Mouse (Mus musculus) liver, embryonic 14.5 days (tissue): ENCODE results near the gene Emp2. TPM values are rescaled to one million over a fixed set of nuclear protein-coding genes. Genes with fewer than 3 reads are reported as not detected.
"Not testable (repeated sequence)": the region's sequence is repeated elsewhere in the genome, so short reads cannot be mapped to it uniquely, and the experiment has no call there.

ENCODE experiments used
- ATAC-seq: fragments of 200-750 bp; cut with Nextera tagmentation; 2 replicates; pipeline ENCODE4 v1.8.0; 2017; ENCODE audit warnings: moderate number of reproducible peaks, mild to moderate bottlenecking, moderate library complexity; ENCODE audit not compliant: insufficient read depth
- DNase-seq, 3 experiments: peaks; one replicate each; pipeline ENCODE4 v3.0.0-alpha.2; 2012 to 2013; ENCODE audit warnings: low read depth in 3 of 3, low spot score in 3 of 3
- H3K27ac ChIP-seq: fragments of 300-500 bp; sonication (generic); 2 replicates; pipeline ENCODE4 v1.5.1; 2014; ENCODE audit warnings: moderate library complexity, mild to moderate bottlenecking, control low read depth, inconsistent platforms
- H3K27me3 ChIP-seq: fragments of 300-500 bp; sonication (generic); 2 replicates; pipeline ENCODE4 v1.6.1; 2014; ENCODE audit warnings: mild to moderate bottlenecking, low read length, moderate library complexity; ENCODE audit not compliant: control insufficient read depth, insufficient read depth
- H3K36me3 ChIP-seq: fragments of 300-500 bp; sonication (generic); replicated peaks from 2 replicates; pipeline ENCODE4 v1.6.1; 2014; ENCODE audit warnings: low read depth; ENCODE audit not compliant: control insufficient read depth, insufficient read depth
- H3K4me1 ChIP-seq, 2 experiments: fragments of 200-500 bp in 1 of 2; fragments of 300-500 bp in 1 of 2; sonication (generic) in 1 of 2; replicated peaks; 2 replicates each; pipeline ENCODE4 v1.6.1; 2012 to 2014; ENCODE audit warnings: antibody characterized with exemption in 1 of 2, inconsistent platforms in 1 of 2, low read length in 1 of 2; ENCODE audit not compliant: control insufficient read depth in 2 of 2, insufficient read depth in 2 of 2
- H3K4me2 ChIP-seq: fragments of 300-500 bp; sonication (generic); 2 replicates; pipeline ENCODE4 v1.6.1; 2014; ENCODE audit warnings: low read depth, mild to moderate bottlenecking, control low read depth, moderate library complexity
- H3K4me3 ChIP-seq, 2 experiments: fragments of 200-500 bp in 1 of 2; fragments of 300-500 bp in 1 of 2; sonication (generic) in 1 of 2; 2 replicates each; pipeline ENCODE4 v1.5.1; 2012 to 2014; ENCODE audit warnings: low read depth in 2 of 2, low read length in 2 of 2, mild to moderate bottlenecking in 2 of 2, control low read depth in 1 of 2, inconsistent platforms in 1 of 2, moderate library complexity in 1 of 2; ENCODE audit not compliant: insufficient read depth in 1 of 2
- H3K9ac ChIP-seq: fragments of 300-500 bp; sonication (generic); replicated peaks from 2 replicates; pipeline ENCODE4 v1.6.1; 2014; ENCODE audit warnings: mild to moderate bottlenecking, control low read depth, moderate library complexity
- H3K9me3 ChIP-seq: fragments of 300-500 bp; sonication (generic); 2 replicates; pipeline ENCODE4 v1.6.1; 2016; ENCODE audit warnings: low read length, mixed read lengths; ENCODE audit not compliant: control insufficient read depth
- CTCF ChIP-seq: IDR thresholded peaks from 2 replicates; pipeline ENCODE4 v1.5.1; 2016; ENCODE audit warnings: antibody characterized with exemption, low read depth, control low read depth
- EP300 ChIP-seq: IDR thresholded peaks from 2 replicates; pipeline ENCODE4 v1.6.1; 2016; ENCODE audit warnings: antibody characterized with exemption, low read depth
- WGBS: fragments of 180-500 bp; shearing (Covaris S2); extraction: QIAGEN DNeasy Blood & Tissue Kit; methylation state at CpG from one replicate; pipeline ENCODE4 v1.1.7; 2014; ENCODE audit not compliant: insufficient replicate concordance; 5-methylcytosine and 5-hydroxymethylcytosine counted together
- polyA plus RNA-seq, 2 experiments: library from polyadenylated mRNA; depleted of rRNA in 1 of 2; stranded (reverse) in 1 of 2; unstranded in 1 of 2; fragments of >200 nt; fragmentation: Nextera tagmentation in 1 of 2; extraction: Ambion mirVana in 1 of 2; gene quantifications; 2 replicates each; pipeline versions ENCODE4 v1.2.1 to v1.2.3; 2012 to 2014

The Emp2 gene
- polyA plus RNA-seq, 2 experiments: 3.8 to 3.9 TPM

DNA sequence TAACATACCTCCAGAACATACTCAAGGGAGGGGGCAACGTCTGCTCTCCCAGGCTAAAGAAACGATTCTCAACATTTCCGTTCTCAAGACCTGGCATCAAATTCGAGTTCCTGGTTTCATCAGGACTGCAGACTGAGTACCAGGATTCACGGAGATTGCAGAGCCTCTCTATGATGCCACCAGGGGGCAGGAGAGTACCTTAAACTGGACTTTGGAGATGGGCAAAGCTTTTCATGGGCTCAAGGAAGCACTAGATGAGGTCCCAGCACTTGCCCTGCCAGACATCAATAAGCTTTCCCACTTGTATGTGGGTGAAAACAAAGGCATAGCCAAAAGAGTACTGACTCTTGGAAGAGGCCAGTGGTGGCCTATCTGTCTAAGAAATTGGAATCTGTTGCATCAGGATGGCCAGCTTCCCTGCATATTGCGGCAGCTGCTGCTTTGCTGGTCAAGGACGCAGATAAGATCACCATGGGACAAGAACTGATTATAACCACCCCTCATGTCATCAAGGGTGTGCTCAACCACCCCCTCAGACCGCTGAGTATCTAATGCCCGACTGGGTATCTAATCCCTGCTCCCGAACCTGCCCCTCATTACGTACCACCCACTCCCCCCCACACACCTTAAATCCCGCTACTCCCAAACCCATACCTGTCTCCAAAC lies 33.3 kb downstream of the Emp2 start:
- H3K36me3 ChIP-seq: no peaks in the 10 kb centered on the region
- peak; percentile 82 for TF ChIP-seq CTCF
- TF ChIP-seq EP300: no peak
- H3K9me3 ChIP-seq: no peaks in the 10 kb centered on the region
- no peaks in the 10 kb centered on the region for H3K4me1 ChIP-seq
- 34% methylated on average over 12 of the region's 12 CpGs for WGBS
- H3K4me3 ChIP-seq: no peak overlapping the region
- no peak overlapping the region for H3K4me2 ChIP-seq
- H3K9ac ChIP-seq: no peak overlapping the region
- DNase-seq (peak; percentile 17 to 37 (median 33)), ATAC-seq (no peak)
- H3K27me3 ChIP-seq: no peaks in the 10 kb centered on the region
- H3K27ac ChIP-seq: no peak overlapping the region

DNA sequence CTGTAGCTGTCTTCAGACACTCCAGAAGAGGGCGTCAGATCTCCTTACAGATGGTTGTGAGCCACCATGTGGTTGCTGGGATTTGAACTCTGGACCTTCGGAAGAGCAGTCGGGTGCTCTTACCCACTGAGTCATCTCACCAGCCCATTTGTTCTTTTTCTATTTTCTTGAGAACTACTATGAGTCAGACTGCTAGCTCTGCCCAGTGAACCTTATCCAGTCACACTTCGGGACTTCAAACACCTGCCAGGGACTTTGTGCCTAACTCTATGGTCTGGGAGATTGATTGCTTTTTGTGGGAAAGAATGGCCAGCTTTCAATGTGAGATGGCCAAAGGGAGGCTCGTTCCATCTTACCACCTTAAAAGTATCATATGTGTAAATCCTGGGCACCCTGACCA lies 37.0 kb downstream of the Emp2 start:
- not testable (repeated sequence) for ATAC-seq
- WGBS: 59% methylated on average over 5 of the region's 5 CpGs

DNA sequence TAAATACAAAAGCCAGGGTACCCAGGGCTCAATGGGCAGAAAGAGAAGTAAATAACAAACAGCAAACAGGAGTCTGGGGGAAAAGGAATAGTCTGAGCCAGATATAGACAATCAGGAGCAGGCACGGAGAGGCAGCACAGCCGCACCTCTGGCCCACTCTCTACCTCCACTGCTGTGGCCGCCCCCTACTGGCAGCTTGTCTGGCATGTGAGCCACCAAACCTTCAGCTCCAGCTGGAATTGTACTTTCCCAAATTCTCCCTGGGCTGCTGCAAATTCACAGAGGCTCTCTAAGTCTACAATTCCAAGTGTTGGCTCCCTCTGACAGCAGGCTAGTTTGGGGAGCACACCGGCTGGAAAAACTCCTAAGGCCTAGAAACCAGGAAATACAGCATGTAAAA lies 39.3 kb downstream of the Emp2 start:
- no peak overlapping the region for H3K4me2 ChIP-seq
- TF ChIP-seq EP300: no peak
- peak; percentile 54 for TF ChIP-seq CTCF
- H3K27me3 ChIP-seq: no peaks in the 10 kb centered on the region
- H3K4me1 ChIP-seq: no peaks in the 10 kb centered on the region
- no peak overlapping the region for H3K4me3 ChIP-seq
- DNase-seq: no peak
- H3K9ac ChIP-seq: no peak overlapping the region
- 49% methylated on average over 4 of the region's 4 CpGs for WGBS
- H3K36me3 ChIP-seq: no peaks in the 10 kb centered on the region
- no peak overlapping the region for H3K27ac ChIP-seq
- no peaks in the 10 kb centered on the region for H3K9me3 ChIP-seq
- ATAC-seq: no peak

More for the DNA sequence above, 37.0 kb downstream of the Emp2 start:
- not testable (repeated sequence) for H3K4me3 ChIP-seq, H3K27me3 ChIP-seq, H3K9me3 ChIP-seq, H3K9ac ChIP-seq, DNase-seq, H3K36me3 ChIP-seq, H3K4me2 ChIP-seq, H3K27ac ChIP-seq, H3K4me1 ChIP-seq

DNA sequence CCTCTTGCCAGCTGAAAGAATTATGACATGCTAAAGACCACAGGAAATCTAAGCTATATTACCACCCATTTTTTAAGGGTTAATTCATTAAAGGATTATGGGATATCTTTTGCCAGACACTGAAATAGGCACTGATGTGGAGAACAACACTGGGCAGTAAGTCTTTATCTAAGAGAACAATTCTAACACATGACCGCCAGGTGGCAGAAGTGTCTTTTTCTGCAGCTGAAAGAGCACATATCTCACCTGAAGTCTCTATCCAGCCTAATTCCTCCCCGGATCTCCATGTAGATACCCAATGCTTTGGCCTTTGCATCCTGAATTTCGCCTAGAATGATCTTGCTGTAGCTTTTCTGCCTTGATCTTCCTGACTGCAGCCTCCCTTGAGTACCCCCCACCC lies 41.5 kb downstream of the Emp2 start:
- DNase-seq: peak; percentile 13 to 37 (median 20)
- WGBS: 11% methylated on average over 3 of the region's 3 CpGs
- no peaks in the 10 kb centered on the region for H3K4me1 ChIP-seq

DNA sequence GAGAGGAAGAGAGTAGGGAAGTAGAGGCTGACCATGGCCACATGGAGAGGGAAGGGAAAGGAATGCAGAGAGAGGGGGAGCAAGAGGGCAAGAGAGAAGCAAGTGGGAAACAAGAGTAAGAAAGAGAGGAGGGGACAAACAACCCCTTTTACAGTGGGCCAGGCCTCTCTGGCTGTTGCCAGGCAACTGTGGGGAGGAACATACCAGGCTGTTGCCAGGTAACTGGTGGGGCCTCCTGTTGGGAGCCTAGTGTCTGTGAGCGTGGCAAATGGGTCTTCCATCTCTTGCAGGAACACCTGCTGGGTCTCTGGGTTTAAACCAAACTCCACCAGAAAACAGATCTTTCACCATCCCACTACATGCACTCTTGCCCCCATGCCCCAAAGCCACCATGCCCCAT lies 59.8 kb downstream of the Emp2 start:
- ATAC-seq (no peak), DNase-seq (no peak)
- no peak overlapping the region for H3K27ac ChIP-seq
- no peaks in the 10 kb centered on the region for H3K36me3 ChIP-seq
- no peak overlapping the region for H3K9ac ChIP-seq
- no peaks in the 10 kb centered on the region for H3K4me1 ChIP-seq
- TF ChIP-seq CTCF (no peak), EP300 (no peak)
- no peak overlapping the region for H3K4me2 ChIP-seq
- H3K4me3 ChIP-seq: no peak overlapping the region
- no peaks in the 10 kb centered on the region for H3K27me3 ChIP-seq
- 63% methylated on average over 1 of the region's 1 CpGs for WGBS
- no peaks in the 10 kb centered on the region for H3K9me3 ChIP-seq

More for the DNA sequence above, 41.5 kb downstream of the Emp2 start:
- Histone ChIP-seq H3K4me2 (no peak overlapping the region), H3K27me3 (no peaks in the 10 kb centered on the region), H3K27ac (no peak overlapping the region), H3K9me3 (no peaks in the 10 kb centered on the region), H3K4me3 (no peak overlapping the region), H3K36me3 (no peaks in the 10 kb centered on the region), H3K9ac (no peak overlapping the region)
- no peak for ATAC-seq
- TF ChIP-seq EP300 (no peak), CTCF (peak; percentile 63)
